Mouse (Mus musculus): ENCODE data around the gene Ifih1. TPM values are rescaled to one million over a fixed set of nuclear protein-coding genes. Genes with fewer than 3 reads are reported as not detected.

Gene Ifih1
- total and polyA plus RNA-seq, 2 experiments from 2014 or later = 2.0 to 3.5 TPM

- no peak for TF ChIP-seq CTCF (IDR thresholded peaks at IDR 0.05; ENCODE audit: low read depth)
- Histone ChIP-seq H3K27ac (no peak overlapping the region), H3K4me1 (ENCODE audit: insufficient read depth, low read length) (no peaks in the 10 kb centered on the region), H3K4me3 (ENCODE audit: low read length) (no peak overlapping the region), H3K4me2 (ENCODE audit: low read depth, low read length) (no peak overlapping the region), H3K27me3 (ENCODE audit: insufficient read depth, low read length) (no peaks in the 10 kb centered on the region), H3K36me3 (ENCODE audit: insufficient read depth, low read length) (no peaks in the 10 kb centered on the region), H3K9me3 (ENCODE audit: low read length) (no peaks in the 10 kb centered on the region), H3K9ac (replicated peaks; ENCODE audit: low read length) (no peak overlapping the region)
- DNase-seq (ENCODE audit: low spot score) = no peak
- 86% methylated on average over 7 of the region's 7 CpGs for WGBS
- no peak for ATAC-seq
Observed at GRCm38 (mm10) chr2:62618934-62619341, 27.1 kb downstream of the Ifih1 start.

- DNase-seq (ENCODE audit: low spot score) = no peak
- TF ChIP-seq CTCF (IDR thresholded peaks at IDR 0.05; ENCODE audit: low read depth) = no peak
Observed at GRCm38 (mm10) chr2:62613133-62613532, 32.9 kb downstream of the Ifih1 start.

GRCm38 (mm10) chr2:62606205-62606604 is 39.9 kb downstream of the Ifih1 start:
- Histone ChIP-seq H3K27ac (no peak overlapping the region), H3K4me2 (ENCODE audit: low read depth, low read length) (no peak overlapping the region), H3K36me3 (ENCODE audit: insufficient read depth, low read length) (no peaks in the 10 kb centered on the region), H3K9me3 (ENCODE audit: low read length) (no peaks in the 10 kb centered on the region), H3K4me1 (ENCODE audit: insufficient read depth, low read length) (no peaks in the 10 kb centered on the region), H3K9ac (replicated peaks; ENCODE audit: low read length) (no peak overlapping the region), H3K27me3 (ENCODE audit: insufficient read depth, low read length) (no peaks in the 10 kb centered on the region), H3K4me3 (ENCODE audit: low read length) (no peak overlapping the region)
- TF ChIP-seq CTCF (IDR thresholded peaks at IDR 0.05; ENCODE audit: low read depth) = no peak
- DNase-seq (ENCODE audit: low spot score) = no peak
- WGBS = 91% methylated on average over 16 of the region's 16 CpGs
- no peak for ATAC-seq

More at GRCm38 (mm10) chr2:62613133-62613532, 32.9 kb downstream of the Ifih1 start:
- Histone ChIP-seq H3K4me1 (ENCODE audit: insufficient read depth, low read length) (no peaks in the 10 kb centered on the region), H3K27me3 (ENCODE audit: insufficient read depth, low read length) (no peaks in the 10 kb centered on the region), H3K4me2 (ENCODE audit: low read depth, low read length) (no peak overlapping the region), H3K36me3 (ENCODE audit: insufficient read depth, low read length) (no peaks in the 10 kb centered on the region), H3K9me3 (ENCODE audit: low read length) (no peaks in the 10 kb centered on the region), H3K9ac (replicated peaks; ENCODE audit: low read length) (no peak overlapping the region), H3K27ac (no peak overlapping the region), H3K4me3 (ENCODE audit: low read length) (no peak overlapping the region)
- WGBS = 93% methylated on average over 4 of the region's 4 CpGs
- ATAC-seq = no peak

GRCm38 (mm10) chr2:62603530-62603929 is 42.5 kb downstream of the Ifih1 start:
- Histone ChIP-seq H3K4me2 (ENCODE audit: low read depth, low read length) (no peak overlapping the region), H3K9me3 (ENCODE audit: low read length) (no peaks in the 10 kb centered on the region), H3K27ac (no peak overlapping the region), H3K4me1 (ENCODE audit: insufficient read depth, low read length) (no peaks in the 10 kb centered on the region), H3K9ac (replicated peaks; ENCODE audit: low read length) (no peak overlapping the region), H3K4me3 (ENCODE audit: low read length) (no peak overlapping the region), H3K36me3 (ENCODE audit: insufficient read depth, low read length) (no peaks in the 10 kb centered on the region), H3K27me3 (ENCODE audit: insufficient read depth, low read length) (no peaks in the 10 kb centered on the region)
- no peak for TF ChIP-seq CTCF (IDR thresholded peaks at IDR 0.05; ENCODE audit: low read depth)
- DNase-seq (ENCODE audit: low spot score) (no peak), ATAC-seq (no peak)
- WGBS = 86% methylated on average over 5 of the region's 5 CpGs

GRCm38 (mm10) chr2:62596586-62596985 is 49.5 kb downstream of the Ifih1 start:
- DNase-seq (ENCODE audit: low spot score) (no peak), ATAC-seq (no peak)
- no peak for TF ChIP-seq CTCF (IDR thresholded peaks at IDR 0.05; ENCODE audit: low read depth)
- Histone ChIP-seq H3K4me3 (ENCODE audit: low read length) (no peak overlapping the region), H3K27ac (no peak overlapping the region), H3K4me2 (ENCODE audit: low read depth, low read length) (no peak overlapping the region), H3K36me3 (ENCODE audit: insufficient read depth, low read length) (no peaks in the 10 kb centered on the region), H3K27me3 (ENCODE audit: insufficient read depth, low read length) (no peaks in the 10 kb centered on the region), H3K4me1 (ENCODE audit: insufficient read depth, low read length) (no peaks in the 10 kb centered on the region), H3K9me3 (ENCODE audit: low read length) (no peaks in the 10 kb centered on the region), H3K9ac (replicated peaks; ENCODE audit: low read length) (no peak overlapping the region)
- 93% methylated on average over 5 of the region's 5 CpGs for WGBS

- Histone ChIP-seq H3K9me3 (ENCODE audit: low read length) (no peaks in the 10 kb centered on the region), H3K4me1 (ENCODE audit: insufficient read depth, low read length) (no peaks in the 10 kb centered on the region), H3K27me3 (ENCODE audit: insufficient read depth, low read length) (no peaks in the 10 kb centered on the region), H3K4me2 (ENCODE audit: low read depth, low read length) (no peak overlapping the region), H3K36me3 (ENCODE audit: insufficient read depth, low read length) (no peaks in the 10 kb centered on the region), H3K27ac (no peak overlapping the region), H3K4me3 (ENCODE audit: low read length) (no peak overlapping the region), H3K9ac (replicated peaks; ENCODE audit: low read length) (no peak overlapping the region)
- DNase-seq (ENCODE audit: low spot score) = no peak
- 86% methylated on average over 2 of the region's 2 CpGs for WGBS
- no peak for ATAC-seq
- TF ChIP-seq CTCF (IDR thresholded peaks at IDR 0.05; ENCODE audit: low read depth) = no peak
Observed at GRCm38 (mm10) chr2:62594491-62594890, 51.6 kb downstream of the Ifih1 start.

- Histone ChIP-seq H3K27me3 (ENCODE audit: insufficient read depth, low read length) (no peaks in the 10 kb centered on the region), H3K4me2 (ENCODE audit: low read depth, low read length) (no peak overlapping the region), H3K4me3 (ENCODE audit: low read length) (no peak overlapping the region), H3K27ac (no peak overlapping the region), H3K36me3 (ENCODE audit: insufficient read depth, low read length) (no peaks in the 10 kb centered on the region), H3K4me1 (ENCODE audit: insufficient read depth, low read length) (no peaks in the 10 kb centered on the region), H3K9ac (replicated peaks; ENCODE audit: low read length) (no peak overlapping the region), H3K9me3 (ENCODE audit: low read length) (no peaks in the 10 kb centered on the region)
- TF ChIP-seq CTCF (IDR thresholded peaks at IDR 0.05; ENCODE audit: low read depth) = no peak
- DNase-seq (ENCODE audit: low spot score) = no peak
- WGBS = 79% methylated on average over 3 of the region's 3 CpGs
- ATAC-seq = no peak
Observed at GRCm38 (mm10) chr2:62591555-62591954, 54.5 kb downstream of the Ifih1 start.
